Mouse (Mus musculus) liver, embryonic 14.5 days (tissue): ENCODE results near the gene Gm45808. TPM values are rescaled to one million over a fixed set of nuclear protein-coding genes. Genes with fewer than 3 reads are reported as not detected.
A peak's percentile ranks its signal among the peaks of the same experiment; 100 is the strongest.

ENCODE experiments used
- ATAC-seq: fragments of 200-750 bp; cut with Nextera tagmentation; 2 replicates; pipeline ENCODE4 v1.8.0; 2017; ENCODE audit warnings: moderate number of reproducible peaks, mild to moderate bottlenecking, moderate library complexity; ENCODE audit not compliant: insufficient read depth
- DNase-seq, 3 experiments: peaks; one replicate each; pipeline ENCODE4 v3.0.0-alpha.2; 2012 to 2013; ENCODE audit warnings: low read depth in 3 of 3, low spot score in 3 of 3
- H3K27ac ChIP-seq: fragments of 300-500 bp; sonication (generic); 2 replicates; pipeline ENCODE4 v1.5.1; 2014; ENCODE audit warnings: moderate library complexity, mild to moderate bottlenecking, control low read depth, inconsistent platforms
- H3K27me3 ChIP-seq: fragments of 300-500 bp; sonication (generic); 2 replicates; pipeline ENCODE4 v1.6.1; 2014; ENCODE audit warnings: mild to moderate bottlenecking, low read length, moderate library complexity; ENCODE audit not compliant: control insufficient read depth, insufficient read depth
- H3K36me3 ChIP-seq: fragments of 300-500 bp; sonication (generic); replicated peaks from 2 replicates; pipeline ENCODE4 v1.6.1; 2014; ENCODE audit warnings: low read depth; ENCODE audit not compliant: control insufficient read depth, insufficient read depth
- H3K4me1 ChIP-seq, 2 experiments: fragments of 200-500 bp in 1 of 2; fragments of 300-500 bp in 1 of 2; sonication (generic) in 1 of 2; replicated peaks; 2 replicates each; pipeline ENCODE4 v1.6.1; 2012 to 2014; ENCODE audit warnings: antibody characterized with exemption in 1 of 2, inconsistent platforms in 1 of 2, low read length in 1 of 2; ENCODE audit not compliant: control insufficient read depth in 2 of 2, insufficient read depth in 2 of 2
- H3K4me2 ChIP-seq: fragments of 300-500 bp; sonication (generic); 2 replicates; pipeline ENCODE4 v1.6.1; 2014; ENCODE audit warnings: low read depth, mild to moderate bottlenecking, control low read depth, moderate library complexity
- H3K4me3 ChIP-seq, 2 experiments: fragments of 200-500 bp in 1 of 2; fragments of 300-500 bp in 1 of 2; sonication (generic) in 1 of 2; 2 replicates each; pipeline ENCODE4 v1.5.1; 2012 to 2014; ENCODE audit warnings: low read depth in 2 of 2, low read length in 2 of 2, mild to moderate bottlenecking in 2 of 2, control low read depth in 1 of 2, inconsistent platforms in 1 of 2, moderate library complexity in 1 of 2; ENCODE audit not compliant: insufficient read depth in 1 of 2
- H3K9ac ChIP-seq: fragments of 300-500 bp; sonication (generic); replicated peaks from 2 replicates; pipeline ENCODE4 v1.6.1; 2014; ENCODE audit warnings: mild to moderate bottlenecking, control low read depth, moderate library complexity
- H3K9me3 ChIP-seq: fragments of 300-500 bp; sonication (generic); 2 replicates; pipeline ENCODE4 v1.6.1; 2016; ENCODE audit warnings: low read length, mixed read lengths; ENCODE audit not compliant: control insufficient read depth
- CTCF ChIP-seq: IDR thresholded peaks from 2 replicates; pipeline ENCODE4 v1.5.1; 2016; ENCODE audit warnings: antibody characterized with exemption, low read depth, control low read depth
- EP300 ChIP-seq: IDR thresholded peaks from 2 replicates; pipeline ENCODE4 v1.6.1; 2016; ENCODE audit warnings: antibody characterized with exemption, low read depth
- WGBS: fragments of 180-500 bp; shearing (Covaris S2); extraction: QIAGEN DNeasy Blood & Tissue Kit; methylation state at CpG from one replicate; pipeline ENCODE4 v1.1.7; 2014; ENCODE audit not compliant: insufficient replicate concordance; 5-methylcytosine and 5-hydroxymethylcytosine counted together
- polyA plus RNA-seq, 2 experiments: library from polyadenylated mRNA; depleted of rRNA in 1 of 2; stranded (reverse) in 1 of 2; unstranded in 1 of 2; fragments of >200 nt; fragmentation: Nextera tagmentation in 1 of 2; extraction: Ambion mirVana in 1 of 2; gene quantifications; 2 replicates each; pipeline versions ENCODE4 v1.2.1 to v1.2.3; 2012 to 2014

Gm45808 gene
- polyA plus RNA-seq, 2 experiments = not detected

- H3K36me3 ChIP-seq = peaks cover 17% of the 10 kb centered on the region
- DNase-seq (no peak), ATAC-seq (no peak)
These were observed 31.6 kb downstream of the Gm45808 start for GRCm38 (mm10) chr7:45454971-45455370.

GRCm38 (mm10) chr7:45451344-45451982 lies 35.1 kb downstream of the Gm45808 start:
- ATAC-seq = peak; percentile 77
- Histone ChIP-seq H3K4me1 (peaks cover 6 to 9% of the 10 kb centered on the region in 2 experiments), H3K4me3 (no peak overlapping the region), H3K27me3 (no peaks in the 10 kb centered on the region), H3K36me3 (no peaks in the 10 kb centered on the region; the same call in 1 of the 2 replicates), H3K27ac (no peak overlapping the region), H3K4me2 (peak overlapping the region; percentile 3; the same call in 1 of the 2 replicates), H3K9me3 (no peaks in the 10 kb centered on the region), H3K9ac (no peak overlapping the region)
- WGBS = 50% methylated on average over 23 of the region's 23 CpGs
- TF ChIP-seq CTCF (peak; percentile 98), EP300 (no peak)
- peak; percentile 70 to 81 (median 71) for DNase-seq

More at GRCm38 (mm10) chr7:45454971-45455370, 31.6 kb downstream of the Gm45808 start:
- H3K9ac ChIP-seq = no peak overlapping the region
- no peak for TF ChIP-seq CTCF
- TF ChIP-seq EP300 = no peak
- H3K4me3 ChIP-seq = no peak overlapping the region
- WGBS = 85% methylated on average over 15 of the region's 15 CpGs
- H3K4me2 ChIP-seq = no peak overlapping the region
- H3K4me1 ChIP-seq = peaks cover 18 to 24% of the 10 kb centered on the region in 2 experiments
- H3K9me3 ChIP-seq = no peaks in the 10 kb centered on the region
- no peaks in the 10 kb centered on the region for H3K27me3 ChIP-seq
- no peak overlapping the region for H3K27ac ChIP-seq

GRCm38 (mm10) chr7:45449974-45450373 lies 36.6 kb downstream of the Gm45808 start:
- H3K9ac ChIP-seq = no peak overlapping the region
- ATAC-seq (no peak), DNase-seq (no peak)
- TF ChIP-seq EP300 (no peak), CTCF (no peak)
- no peaks in the 10 kb centered on the region for H3K9me3 ChIP-seq
- no peak overlapping the region for H3K4me3 ChIP-seq
- peaks cover 6 to 9% of the 10 kb centered on the region in 2 experiments for H3K4me1 ChIP-seq
- H3K27ac ChIP-seq = no peak overlapping the region
- 90% methylated on average over 1 of the region's 1 CpGs for WGBS
- H3K36me3 ChIP-seq = no peaks in the 10 kb centered on the region
- no peak overlapping the region for H3K4me2 ChIP-seq
- H3K27me3 ChIP-seq = no peaks in the 10 kb centered on the region

GRCm38 (mm10) chr7:45447325-45447990 lies 39.2 kb downstream of the Gm45808 start:
- ATAC-seq (peak; percentile 51; the same call in 1 of the 2 replicates), DNase-seq (no peak)
- Histone ChIP-seq H3K4me2 (peak overlapping the region; percentile 33), H3K36me3 (no peaks in the 10 kb centered on the region), H3K9me3 (no peaks in the 10 kb centered on the region), H3K27me3 (no peaks in the 10 kb centered on the region), H3K4me3 (peak overlapping the region in 1 of 2 experiments; percentile 48; a peak in 3 of 4 replicates), H3K27ac (no peak overlapping the region), H3K9ac (no peak overlapping the region), H3K4me1 (peaks cover 6 to 13% of the 10 kb centered on the region in 2 experiments)
- TF ChIP-seq CTCF (peak; percentile 78), EP300 (no peak)
- WGBS = 23% methylated on average over 11 of the region's 11 CpGs

GRCm38 (mm10) chr7:45446589-45446988 lies 40.0 kb downstream of the Gm45808 start:
- H3K9me3 ChIP-seq = no peaks in the 10 kb centered on the region
- no peak overlapping the region for H3K4me3 ChIP-seq
- peaks cover 2 to 13% of the 10 kb centered on the region in 2 experiments for H3K4me1 ChIP-seq
- DNase-seq = no peak
- H3K27me3 ChIP-seq = no peaks in the 10 kb centered on the region
- no peak overlapping the region for H3K27ac ChIP-seq
- ATAC-seq = no peak
- no peak overlapping the region for H3K9ac ChIP-seq
- no peaks in the 10 kb centered on the region for H3K36me3 ChIP-seq
- TF ChIP-seq EP300 = no peak
- no peak for TF ChIP-seq CTCF
- H3K4me2 ChIP-seq = no peak overlapping the region
